Mouse (Mus musculus): ENCODE measurements around the gene Numa1.
"Not testable (repeated sequence)": the region's sequence is repeated elsewhere in the genome, so short reads cannot be mapped to it uniquely, and the experiment has no call there.

Gene Numa1

GRCm38 (mm10) chr7:101933751-101934240 lies at the start of gene Numa1, which contains the start of gene Lrrc51:
Numa1 (plus strand) TSS chr7:101934111.
Lrrc51 (minus strand) TSS chr7:101933895.
- DNase-seq (ENCODE audit: low spot score in 2 of 2) = peak; percentile 90 to 98

DNA sequence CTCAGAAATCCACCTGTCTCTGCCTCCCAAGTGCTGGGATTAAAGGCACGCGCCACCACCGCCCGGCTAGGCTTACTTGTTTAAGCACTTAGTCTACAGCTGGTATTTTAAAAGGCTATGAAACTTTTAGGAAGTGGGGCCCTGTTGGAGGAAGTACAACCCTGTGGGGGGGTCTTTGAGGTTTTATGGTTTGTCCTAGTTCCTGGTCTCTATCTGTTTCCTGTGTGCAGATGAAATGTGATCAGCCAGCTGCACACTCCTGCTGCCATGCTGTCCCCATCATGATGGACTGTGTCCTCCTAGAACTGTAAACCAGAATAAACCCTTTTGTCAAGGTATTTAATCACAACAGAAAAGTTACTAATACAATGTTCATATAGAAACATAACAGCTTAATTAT lies 49.8 kb upstream of the Numa1 start:
- no peak for DNase-seq (ENCODE audit: low spot score in 2 of 2)

DNA sequence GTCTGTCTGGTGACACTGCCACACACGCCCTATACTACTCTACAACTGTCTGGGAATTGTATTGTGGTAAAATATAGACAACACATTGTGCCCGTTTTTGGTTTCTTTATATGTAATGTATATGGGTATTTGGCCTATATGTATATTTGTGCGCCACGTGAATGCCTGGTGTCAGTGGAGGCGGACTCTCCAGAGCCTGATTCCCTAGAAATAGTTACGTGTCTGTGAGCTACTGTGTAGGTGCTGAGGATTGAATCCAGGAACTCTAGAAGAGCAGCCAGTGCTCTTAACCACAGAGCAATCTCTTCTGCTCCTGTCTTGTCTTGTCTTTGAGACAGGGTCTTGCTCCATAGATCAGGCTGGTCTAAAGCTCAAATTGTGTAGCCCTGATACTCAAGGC lies 47.6 kb upstream of the Numa1 start:
- DNase-seq (ENCODE audit: low spot score in 2 of 2) = no peak

DNA sequence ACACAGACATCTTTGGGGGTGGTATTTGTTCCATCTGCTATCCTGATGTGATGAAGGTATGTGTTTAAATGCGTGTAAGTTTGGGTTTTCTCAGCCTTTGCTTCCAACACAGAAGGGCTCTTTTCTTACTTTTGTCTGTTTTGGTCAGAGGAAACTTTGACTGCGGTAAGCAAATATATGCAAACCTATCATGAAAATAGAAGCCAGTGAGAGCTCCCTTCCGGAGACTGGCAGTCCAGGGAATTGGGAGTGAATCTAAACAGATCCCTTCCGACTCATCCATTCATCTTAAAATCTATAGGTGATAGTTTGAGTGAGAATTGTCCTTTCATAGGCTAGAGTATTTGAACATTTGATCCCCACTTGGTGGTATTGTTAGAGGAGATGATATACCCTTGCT lies 45.5 kb upstream of the Numa1 start:
- no peak for DNase-seq (ENCODE audit: low spot score in 2 of 2)

DNA sequence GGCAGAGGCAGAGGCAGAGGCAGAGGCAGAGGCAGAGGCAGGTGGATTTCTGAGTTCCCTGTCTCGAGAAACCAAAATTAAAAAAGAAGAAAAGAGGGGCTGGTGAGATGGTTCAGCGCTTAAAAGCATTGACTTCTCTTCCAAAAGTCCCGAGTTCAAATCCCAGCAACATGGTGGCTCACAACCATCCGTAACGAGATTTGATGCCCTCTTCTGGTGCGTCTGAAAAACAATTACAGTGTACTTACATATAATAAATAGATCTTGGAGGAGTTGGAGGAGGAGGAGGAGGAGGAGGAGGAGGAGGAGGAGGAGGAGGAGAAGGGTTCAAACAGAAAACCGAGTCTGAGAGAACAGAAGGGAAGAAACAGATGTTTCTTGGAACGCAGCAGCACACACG lies 38.2 kb upstream of the Numa1 start:
- DNase-seq (ENCODE audit: low spot score in 2 of 2) = no peak

GRCm38 (mm10) chr7:101896104-101897066 lies 37.5 kb upstream of the Numa1 start:
- peak; percentile 85 to 95 for DNase-seq (ENCODE audit: low spot score in 2 of 2)

- DNase-seq (ENCODE audit: low spot score in 2 of 2) = no peak
Observed at GRCm38 (mm10) chr7:101900331-101901097, 33.4 kb upstream of the Numa1 start.

- no peak for DNase-seq (ENCODE audit: low spot score in 2 of 2)
Observed at GRCm38 (mm10) chr7:101901969-101902368, 31.9 kb upstream of the Numa1 start.

DNA sequence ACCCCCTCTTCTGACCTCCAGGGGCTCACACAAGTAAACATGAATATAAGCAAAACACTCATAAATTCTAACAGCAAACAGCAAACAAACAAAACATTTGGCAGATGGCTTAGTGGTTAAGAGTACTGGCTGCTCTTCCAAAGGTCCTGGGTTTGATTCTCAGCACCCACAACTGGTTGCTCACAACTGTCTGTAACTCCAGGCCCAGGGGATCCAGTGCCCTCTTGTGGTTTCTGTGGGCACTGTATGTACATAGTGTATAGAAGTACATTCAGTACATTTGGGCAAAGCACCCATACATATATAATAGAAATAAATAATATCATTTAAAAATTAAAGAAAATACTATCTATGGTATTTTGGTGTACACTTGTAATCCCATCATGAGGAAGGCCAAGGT lies 31.1 kb upstream of the Numa1 start:
- no peak for DNase-seq (ENCODE audit: low spot score in 2 of 2)

- DNase-seq (ENCODE audit: low spot score in 2 of 2) = peak; percentile 98 to 100
Observed at GRCm38 (mm10) chr7:101905561-101906286, 28.2 kb upstream of the Numa1 start, which contains the start of gene Lamtor1. Lamtor1 (plus strand) TSS chr7:101905904.

GRCm38 (mm10) chr7:101906287-101906681 lies 27.6 kb upstream of the Numa1 start, which contains the start of gene Tomt:
Tomt (minus strand) TSS chr7:101906359.
- DNase-seq (ENCODE audit: low spot score in 2 of 2) = no peak

DNA sequence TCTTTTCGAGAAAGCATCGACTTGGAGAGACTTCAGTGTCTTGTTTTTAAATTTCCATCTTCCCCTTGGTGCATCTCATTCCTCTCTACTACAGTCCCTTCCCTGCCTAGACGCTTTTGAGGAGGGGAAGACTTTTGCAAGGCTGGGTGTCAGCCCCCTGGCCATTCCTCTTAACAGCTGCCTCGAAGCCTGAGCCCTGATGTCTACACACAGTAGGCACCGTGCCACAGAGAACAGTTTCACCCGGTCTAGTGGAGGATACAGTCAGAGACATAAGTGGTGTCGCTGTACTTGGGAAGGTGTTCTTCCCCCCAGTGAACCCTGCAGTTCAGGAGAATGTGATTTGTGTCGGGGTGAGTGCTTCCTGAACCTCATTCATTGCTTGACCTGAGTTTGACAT lies 27.2 kb upstream of the Numa1 start:
- no peak for DNase-seq (ENCODE audit: low spot score in 2 of 2)

- no peak for DNase-seq (ENCODE audit: low spot score in 2 of 2)
Observed at GRCm38 (mm10) chr7:101908367-101908766, 25.5 kb upstream of the Numa1 start.

- DNase-seq (ENCODE audit: low spot score in 2 of 2) = no peak
Observed at GRCm38 (mm10) chr7:101910138-101910537, 23.8 kb upstream of the Numa1 start.

- no peak for DNase-seq (ENCODE audit: low spot score in 2 of 2)
Observed at GRCm38 (mm10) chr7:101911982-101912381, 21.9 kb upstream of the Numa1 start.

GRCm38 (mm10) chr7:101918071-101918470 lies 15.8 kb upstream of the Numa1 start:
- DNase-seq (ENCODE audit: low spot score in 2 of 2) = peak in 1 of 2 experiments; percentile 48

GRCm38 (mm10) chr7:101925892-101926291 lies 8.0 kb upstream of the Numa1 start:
- DNase-seq (ENCODE audit: low spot score in 2 of 2) = not testable (repeated sequence)

- DNase-seq (ENCODE audit: low spot score in 2 of 2) = no peak
Observed at GRCm38 (mm10) chr7:101928093-101928492, 5.8 kb upstream of the Numa1 start.

GRCm38 (mm10) chr7:101932551-101932950 lies 1.4 kb upstream of the Numa1 start:
- DNase-seq (ENCODE audit: low spot score in 2 of 2) = no peak

DNA sequence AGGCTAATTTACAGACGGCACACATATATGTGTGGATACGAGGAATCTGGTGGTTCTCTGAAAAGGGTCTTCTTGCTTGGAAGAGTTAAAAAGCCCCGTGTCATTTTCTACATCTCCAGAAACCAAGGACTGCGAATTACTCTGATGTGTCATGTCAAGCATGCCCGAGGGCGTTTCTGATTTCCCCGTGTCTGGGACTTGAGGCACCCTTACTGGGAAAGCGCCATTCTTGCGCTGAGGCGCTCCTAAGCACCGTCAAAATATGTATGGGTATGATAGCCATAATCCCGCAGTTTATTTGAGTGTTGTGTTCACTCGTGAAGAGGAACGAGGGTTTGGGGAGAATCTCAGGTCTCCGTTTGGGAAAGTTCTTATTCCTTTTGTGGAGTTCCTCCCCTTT lies 611 bp upstream of the Numa1 start:
- DNase-seq (ENCODE audit: low spot score in 2 of 2) = no peak

DNA sequence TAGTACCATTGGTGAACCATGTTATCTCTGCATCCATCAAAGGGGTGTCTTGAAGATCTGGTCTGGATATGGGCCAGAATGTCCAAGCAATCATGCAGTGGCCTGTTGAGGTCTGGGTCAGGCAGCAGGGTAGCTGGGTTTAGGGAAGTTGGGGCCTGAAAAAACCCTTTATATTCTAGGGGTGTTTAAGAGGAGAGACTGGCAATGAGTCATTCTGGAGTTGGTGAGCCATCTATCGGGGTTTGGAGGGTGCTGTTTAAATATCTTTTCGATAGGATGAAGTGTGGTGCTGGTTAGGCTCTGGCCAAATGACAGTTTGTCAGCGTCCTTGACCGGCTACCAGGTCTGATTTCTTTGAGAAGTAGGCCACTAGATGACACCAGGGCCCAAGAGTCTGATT lies 2.0 kb downstream of the Numa1 start:
- no peak for DNase-seq (ENCODE audit: low spot score in 2 of 2)

DNA sequence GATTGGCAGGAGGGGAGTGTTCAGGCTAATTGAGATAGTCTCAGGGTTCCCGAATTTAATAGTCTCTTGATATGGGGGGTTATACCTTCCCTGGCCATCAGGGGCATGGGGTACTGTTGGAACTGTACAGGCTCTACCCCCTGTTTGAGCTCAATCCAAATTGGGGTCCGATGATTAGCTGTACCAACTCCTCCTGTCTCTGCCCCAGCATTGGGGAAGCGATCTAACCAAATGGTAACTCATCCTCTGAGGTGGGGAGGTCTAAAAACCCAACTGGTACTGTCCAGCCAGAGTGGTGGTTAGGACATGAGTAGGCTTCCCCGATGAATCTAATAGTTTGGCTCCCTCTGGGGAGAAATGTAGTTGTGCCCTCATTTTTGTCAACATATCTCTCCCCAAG lies 3.1 kb downstream of the Numa1 start:
- no peak for DNase-seq (ENCODE audit: low spot score in 2 of 2)

Data from urinary bladder, adult 18-20 months (tissue).